Mouse (Mus musculus) intestine, embryonic 14.5 days (tissue): Measurements from ENCODE around the gene Cpt1b. TPM values are rescaled to one million over a fixed set of nuclear protein-coding genes. Genes with fewer than 3 reads are reported as not detected.
A peak's percentile ranks its signal among the peaks of the same experiment; 100 is the strongest.

ENCODE experiments used
- ATAC-seq: fragments of 200-750 bp; cut with Nextera tagmentation; replicated peaks from 2 replicates; pipeline ENCODE4 v1.8.0; 2017; ENCODE audit warnings: low read depth, moderate number of reproducible peaks, moderate TSS enrichment, moderate library complexity; ENCODE audit not compliant: low FRiP score, low TSS enrichment
- DNase-seq: peaks from one replicate; pipeline ENCODE4 v3.0.0-alpha.2; 2018; ENCODE audit warnings: low spot score
- H3K27ac ChIP-seq: fragments of 300-500 bp; sonication (generic); 2 replicates; pipeline ENCODE4 v1.5.1; 2014; ENCODE audit warnings: low read depth, mild to moderate bottlenecking, control low read depth
- H3K27me3 ChIP-seq: fragments of 300-500 bp; sonication (generic); replicated peaks from 2 replicates; pipeline ENCODE4 v1.6.1; 2014; ENCODE audit warnings: low read length, control low read depth; ENCODE audit not compliant: control insufficient read depth, insufficient read depth
- H3K36me3 ChIP-seq: fragments of 300-500 bp; sonication (generic); 2 replicates; pipeline ENCODE4 v1.6.1; 2014; ENCODE audit warnings: low read length, control low read depth; ENCODE audit not compliant: control insufficient read depth, insufficient read depth
- H3K4me1 ChIP-seq: fragments of 300-500 bp; sonication (generic); replicated peaks from 2 replicates; pipeline ENCODE4 v1.6.1; 2014; ENCODE audit warnings: low read length, control low read depth, mixed read lengths; ENCODE audit not compliant: control insufficient read depth, insufficient read depth
- H3K4me2 ChIP-seq: fragments of 300-500 bp; sonication (generic); 2 replicates; pipeline ENCODE4 v1.6.1; 2014; ENCODE audit warnings: low read length
- H3K4me3 ChIP-seq: fragments of 300-500 bp; sonication (generic); 2 replicates; pipeline ENCODE4 v1.5.1; 2014; ENCODE audit warnings: low read depth, low read length, control low read depth, mixed read lengths
- H3K9ac ChIP-seq: fragments of 300-500 bp; sonication (generic); 2 replicates; pipeline ENCODE4 v1.6.1; 2014; ENCODE audit warnings: mild to moderate bottlenecking, low read length
- H3K9me3 ChIP-seq: fragments of 300-500 bp; sonication (generic); 2 replicates; pipeline ENCODE4 v1.6.1; 2016; ENCODE audit warnings: low read length, control low read depth; ENCODE audit not compliant: control insufficient read depth
- WGBS: fragments of 180-500 bp; shearing (Covaris S2); extraction: QIAGEN DNeasy Blood & Tissue Kit; methylation state at CpG from one replicate; pipeline ENCODE4 v1.1.7; 2014; 5-methylcytosine and 5-hydroxymethylcytosine counted together
- polyA plus RNA-seq: library from polyadenylated mRNA; unstranded; fragments of >200 nt; fragmentation: Nextera tagmentation; extraction: Ambion mirVana; gene quantifications from 2 replicates; pipeline ENCODE4 v1.2.1, GENCODE M21; 2014

Cpt1b gene
- polyA plus RNA-seq, 1 experiment from 2014 or later, result 0.76 TPM

- H3K4me1 ChIP-seq, result 0 out of 2 replicates have a peak, but pooled peaks cover 3% of the 10 kb centered on the region
- peak within 1 kb of the TSS; percentile 66 for H3K4me2 ChIP-seq
- H3K9me3 ChIP-seq, result no peaks in the 10 kb centered on the region
- no peaks in the 10 kb centered on the region for H3K36me3 ChIP-seq
- WGBS, result under 1% methylated on average over 52 of the region's 53 CpGs
- peaks cover 13% of the 10 kb centered on the region for H3K27me3 ChIP-seq
- H3K4me3 ChIP-seq, result peak within 1 kb of the TSS; percentile 38
- no peak within 1 kb of the TSS for H3K27ac ChIP-seq
- DNase-seq (no peak), ATAC-seq (peak; percentile 57)
- no peak within 1 kb of the TSS for H3K9ac ChIP-seq
These were observed 28.3 kb upstream of the Cpt1b start, which contains the start of gene Mapk8ip2 for GRCm38 (mm10) chr15:89453865-89454478. Gene Mapk8ip2, plus strand, starts transcription at chr15:89453913.

DNA sequence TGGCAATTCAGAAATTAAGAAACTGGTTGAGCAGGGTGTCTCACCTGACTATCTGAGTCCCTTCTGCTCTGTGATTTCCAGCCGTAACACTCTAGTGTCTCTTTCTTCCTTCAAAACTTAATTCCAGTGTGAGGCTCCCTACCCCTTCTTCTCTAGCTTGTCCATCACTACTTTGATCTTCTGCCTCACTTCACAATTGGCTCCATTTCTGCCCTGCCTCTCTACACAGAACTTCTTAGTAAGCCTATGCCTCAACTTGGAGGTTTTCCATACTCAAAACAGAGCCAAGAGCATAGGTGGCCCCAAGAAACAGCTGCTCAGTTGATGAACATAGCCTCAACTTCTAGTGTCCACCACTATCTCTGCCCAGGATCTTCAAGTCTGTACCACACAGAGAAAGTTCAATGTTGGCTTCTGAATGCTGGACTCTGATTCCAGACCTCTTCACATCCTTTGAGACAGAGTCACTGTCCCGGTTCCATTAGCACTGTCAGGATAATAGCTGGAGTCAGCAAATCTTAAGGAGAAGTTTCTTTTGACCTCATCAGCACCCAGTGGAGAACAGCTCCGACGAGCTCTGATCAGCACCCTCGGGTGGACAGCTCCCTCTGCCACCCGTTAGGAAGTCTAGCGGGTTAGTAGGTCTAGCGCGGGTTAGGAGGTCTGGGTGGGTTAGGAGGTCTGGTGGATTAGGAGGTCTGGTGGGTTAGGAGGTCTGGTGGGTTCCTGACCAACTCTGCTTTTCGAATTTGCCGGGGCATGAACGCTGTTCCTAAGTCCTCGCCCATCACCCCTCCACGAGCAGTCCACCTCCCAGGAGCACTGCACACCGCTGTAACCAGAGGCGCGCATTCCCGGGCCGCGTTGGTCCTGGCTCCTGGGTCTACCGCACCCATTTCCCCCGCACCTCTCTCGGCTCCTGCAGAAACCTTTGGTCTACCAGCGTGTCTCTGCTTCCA lies 27.5 kb upstream of the Cpt1b start:
- peak; percentile 95 for DNase-seq
- peak overlapping the region; percentile 66 for H3K4me2 ChIP-seq
- peak overlapping the region; percentile 38 for H3K4me3 ChIP-seq
- H3K27ac ChIP-seq, result no peak overlapping the region
- 0 out of 2 replicates have a peak, but pooled peaks cover 3% of the 10 kb centered on the region for H3K4me1 ChIP-seq
- H3K36me3 ChIP-seq, result no peaks in the 10 kb centered on the region
- WGBS, result 5% methylated on average over 24 of the region's 24 CpGs
- H3K27me3 ChIP-seq, result peaks cover 13% of the 10 kb centered on the region
- H3K9ac ChIP-seq, result no peak overlapping the region
- peak; percentile 70 for ATAC-seq
- no peaks in the 10 kb centered on the region for H3K9me3 ChIP-seq

GRCm38 (mm10) chr15:89442486-89443070 lies 16.9 kb upstream of the Cpt1b start:
- Histone ChIP-seq H3K36me3 (no peaks in the 10 kb centered on the region), H3K9ac (no peak overlapping the region), H3K27ac (no peak overlapping the region), H3K4me1 (no peaks in the 10 kb centered on the region), H3K27me3 (no peaks in the 10 kb centered on the region), H3K9me3 (no peaks in the 10 kb centered on the region), H3K4me2 (no peak overlapping the region), H3K4me3 (no peak overlapping the region)
- ATAC-seq, result no peak
- WGBS, result 37% methylated on average over 8 of the region's 8 CpGs
- no peak for DNase-seq

- H3K4me3 ChIP-seq, result no peak overlapping the region
- H3K9me3 ChIP-seq, result no peaks in the 10 kb centered on the region
- no peaks in the 10 kb centered on the region for H3K27me3 ChIP-seq
- no peak overlapping the region for H3K9ac ChIP-seq
- ATAC-seq (no peak), DNase-seq (no peak)
- H3K36me3 ChIP-seq, result no peaks in the 10 kb centered on the region
- WGBS, result 83% methylated on average over 5 of the region's 5 CpGs
- H3K4me2 ChIP-seq, result no peak overlapping the region
- H3K27ac ChIP-seq, result no peak overlapping the region
- no peaks in the 10 kb centered on the region for H3K4me1 ChIP-seq
These were observed 10.2 kb upstream of the Cpt1b start for GRCm38 (mm10) chr15:89435878-89436277.

GRCm38 (mm10) chr15:89434136-89434535 lies 8.5 kb upstream of the Cpt1b start:
- DNase-seq (no peak), ATAC-seq (no peak)
- Histone ChIP-seq H3K9me3 (no peaks in the 10 kb centered on the region), H3K4me2 (no peak overlapping the region), H3K36me3 (no peaks in the 10 kb centered on the region), H3K4me1 (0 out of 2 replicates have a peak, but pooled peaks cover 5% of the 10 kb centered on the region), H3K4me3 (no peak overlapping the region), H3K9ac (no peak overlapping the region), H3K27me3 (no peaks in the 10 kb centered on the region), H3K27ac (no peak overlapping the region)
- WGBS, result 65% methylated on average over 3 of the region's 3 CpGs

GRCm38 (mm10) chr15:89432946-89433345 lies 7.3 kb upstream of the Cpt1b start:
- Histone ChIP-seq H3K4me1 (peaks cover 14% of the 10 kb centered on the region; the same call in 1 of the 2 replicates), H3K9me3 (no peaks in the 10 kb centered on the region), H3K4me3 (no peak overlapping the region), H3K4me2 (no peak overlapping the region), H3K27ac (no peak overlapping the region), H3K27me3 (no peaks in the 10 kb centered on the region), H3K9ac (no peak overlapping the region), H3K36me3 (peaks cover 2% of the 10 kb centered on the region)
- DNase-seq (no peak), ATAC-seq (no peak)
- 77% methylated on average over 4 of the region's 4 CpGs for WGBS

DNA sequence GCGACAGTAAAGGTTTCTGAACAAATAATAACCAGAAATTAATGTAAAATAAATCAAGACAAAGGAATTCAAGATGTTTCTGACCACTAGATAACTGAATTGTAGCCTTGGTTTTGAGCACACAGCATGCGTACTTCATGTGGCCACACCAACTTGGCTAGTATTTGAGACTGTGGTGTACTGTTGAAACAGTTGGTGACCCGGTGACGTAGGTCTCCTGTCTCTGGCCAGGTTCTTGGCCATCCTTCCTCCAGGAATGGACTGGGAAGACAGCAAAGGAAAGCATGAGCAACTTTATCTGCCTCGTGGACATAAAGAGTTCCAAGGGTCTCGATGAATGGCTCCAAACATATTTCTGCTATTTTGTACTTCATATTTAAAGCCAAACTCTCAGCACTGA lies 6.1 kb upstream of the Cpt1b start:
- H3K4me3 ChIP-seq, result no peak overlapping the region
- no peak overlapping the region for H3K27ac ChIP-seq
- peaks cover 13% of the 10 kb centered on the region for H3K36me3 ChIP-seq
- no peak overlapping the region for H3K4me2 ChIP-seq
- no peaks in the 10 kb centered on the region for H3K9me3 ChIP-seq
- DNase-seq (no peak), ATAC-seq (no peak)
- H3K9ac ChIP-seq, result no peak overlapping the region
- 90% methylated on average over 6 of the region's 6 CpGs for WGBS
- peaks cover 14% of the 10 kb centered on the region; the same call in 1 of the 2 replicates for H3K4me1 ChIP-seq
- no peaks in the 10 kb centered on the region for H3K27me3 ChIP-seq

GRCm38 (mm10) chr15:89431271-89431670 lies 5.6 kb upstream of the Cpt1b start:
- Histone ChIP-seq H3K4me2 (no peak overlapping the region), H3K4me1 (peaks cover 14% of the 10 kb centered on the region; the same call in 1 of the 2 replicates), H3K9ac (no peak overlapping the region), H3K27ac (no peak overlapping the region), H3K36me3 (peaks cover 19% of the 10 kb centered on the region), H3K9me3 (no peaks in the 10 kb centered on the region), H3K27me3 (no peaks in the 10 kb centered on the region), H3K4me3 (no peak overlapping the region)
- 85% methylated on average over 3 of the region's 3 CpGs for WGBS
- ATAC-seq (no peak), DNase-seq (no peak)
